Mouse (Mus musculus) liver, embryonic 14.5 days (tissue): ENCODE data around the gene Slc8b1. TPM values are rescaled to one million over a fixed set of nuclear protein-coding genes. Genes with fewer than 3 reads are reported as not detected.

ENCODE experiments used
- ATAC-seq: fragments of 200-750 bp; cut with Nextera tagmentation; 2 replicates; pipeline ENCODE4 v1.8.0; 2017; ENCODE audit warnings: moderate number of reproducible peaks, mild to moderate bottlenecking, moderate library complexity; ENCODE audit not compliant: insufficient read depth
- DNase-seq, 3 experiments: peaks; one replicate each; pipeline ENCODE4 v3.0.0-alpha.2; 2012 to 2013; ENCODE audit warnings: low read depth in 3 of 3, low spot score in 3 of 3
- H3K27ac ChIP-seq: fragments of 300-500 bp; sonication (generic); 2 replicates; pipeline ENCODE4 v1.5.1; 2014; ENCODE audit warnings: moderate library complexity, mild to moderate bottlenecking, control low read depth, inconsistent platforms
- H3K27me3 ChIP-seq: fragments of 300-500 bp; sonication (generic); 2 replicates; pipeline ENCODE4 v1.6.1; 2014; ENCODE audit warnings: mild to moderate bottlenecking, low read length, moderate library complexity; ENCODE audit not compliant: control insufficient read depth, insufficient read depth
- H3K36me3 ChIP-seq: fragments of 300-500 bp; sonication (generic); replicated peaks from 2 replicates; pipeline ENCODE4 v1.6.1; 2014; ENCODE audit warnings: low read depth; ENCODE audit not compliant: control insufficient read depth, insufficient read depth
- H3K4me1 ChIP-seq, 2 experiments: fragments of 200-500 bp in 1 of 2; fragments of 300-500 bp in 1 of 2; sonication (generic) in 1 of 2; replicated peaks; 2 replicates each; pipeline ENCODE4 v1.6.1; 2012 to 2014; ENCODE audit warnings: antibody characterized with exemption in 1 of 2, inconsistent platforms in 1 of 2, low read length in 1 of 2; ENCODE audit not compliant: control insufficient read depth in 2 of 2, insufficient read depth in 2 of 2
- H3K4me2 ChIP-seq: fragments of 300-500 bp; sonication (generic); 2 replicates; pipeline ENCODE4 v1.6.1; 2014; ENCODE audit warnings: low read depth, mild to moderate bottlenecking, control low read depth, moderate library complexity
- H3K4me3 ChIP-seq, 2 experiments: fragments of 200-500 bp in 1 of 2; fragments of 300-500 bp in 1 of 2; sonication (generic) in 1 of 2; 2 replicates each; pipeline ENCODE4 v1.5.1; 2012 to 2014; ENCODE audit warnings: low read depth in 2 of 2, low read length in 2 of 2, mild to moderate bottlenecking in 2 of 2, control low read depth in 1 of 2, inconsistent platforms in 1 of 2, moderate library complexity in 1 of 2; ENCODE audit not compliant: insufficient read depth in 1 of 2
- H3K9ac ChIP-seq: fragments of 300-500 bp; sonication (generic); replicated peaks from 2 replicates; pipeline ENCODE4 v1.6.1; 2014; ENCODE audit warnings: mild to moderate bottlenecking, control low read depth, moderate library complexity
- H3K9me3 ChIP-seq: fragments of 300-500 bp; sonication (generic); 2 replicates; pipeline ENCODE4 v1.6.1; 2016; ENCODE audit warnings: low read length, mixed read lengths; ENCODE audit not compliant: control insufficient read depth
- CTCF ChIP-seq: IDR thresholded peaks from 2 replicates; pipeline ENCODE4 v1.5.1; 2016; ENCODE audit warnings: antibody characterized with exemption, low read depth, control low read depth
- EP300 ChIP-seq: IDR thresholded peaks from 2 replicates; pipeline ENCODE4 v1.6.1; 2016; ENCODE audit warnings: antibody characterized with exemption, low read depth
- WGBS: fragments of 180-500 bp; shearing (Covaris S2); extraction: QIAGEN DNeasy Blood & Tissue Kit; methylation state at CpG from one replicate; pipeline ENCODE4 v1.1.7; 2014; ENCODE audit not compliant: insufficient replicate concordance; 5-methylcytosine and 5-hydroxymethylcytosine counted together
- polyA plus RNA-seq, 2 experiments: library from polyadenylated mRNA; depleted of rRNA in 1 of 2; stranded (reverse) in 1 of 2; unstranded in 1 of 2; fragments of >200 nt; fragmentation: Nextera tagmentation in 1 of 2; extraction: Ambion mirVana in 1 of 2; gene quantifications; 2 replicates each; pipeline versions ENCODE4 v1.2.1 to v1.2.3; 2012 to 2014

Slc8b1 gene
- polyA plus RNA-seq, 2 experiments, result 1.4 to 5.2 TPM

GRCm38 (mm10) chr5:120567761-120568211, 56.8 kb downstream of the Slc8b1 start:
- no peak overlapping the region for H3K9ac ChIP-seq
- no peak overlapping the region for H3K27ac ChIP-seq

GRCm38 (mm10) chr5:120568336-120568768, 57.4 kb downstream of the Slc8b1 start:
- H3K27ac ChIP-seq, result no peak overlapping the region

More at GRCm38 (mm10) chr5:120567761-120568211, 56.8 kb downstream of the Slc8b1 start:
- no peak for TF ChIP-seq EP300
- no peaks in the 10 kb centered on the region for H3K27me3 ChIP-seq
- DNase-seq (no peak), ATAC-seq (no peak)
- H3K9me3 ChIP-seq, result no peaks in the 10 kb centered on the region
- no peak overlapping the region for H3K4me2 ChIP-seq
- no peaks in the 10 kb centered on the region for H3K36me3 ChIP-seq
- H3K4me3 ChIP-seq, result no peak overlapping the region
- WGBS, result 80% methylated on average over 14 of the region's 14 CpGs
- peaks cover 1 to 23% of the 10 kb centered on the region in 2 experiments for H3K4me1 ChIP-seq

GRCm38 (mm10) chr5:120568964-120569363, 58.0 kb downstream of the Slc8b1 start:
- no peak for ATAC-seq

More at GRCm38 (mm10) chr5:120568336-120568768, 57.4 kb downstream of the Slc8b1 start:
- Histone ChIP-seq H3K4me1 (peaks cover 0 to 21% of the 10 kb centered on the region in 2 experiments; a peak in 2 of 4 replicates), H3K36me3 (no peaks in the 10 kb centered on the region; the same call in 1 of the 2 replicates), H3K9me3 (no peaks in the 10 kb centered on the region), H3K4me2 (no peak overlapping the region), H3K9ac (no peak overlapping the region), H3K27me3 (no peaks in the 10 kb centered on the region), H3K4me3 (no peak overlapping the region)
- ATAC-seq (no peak), DNase-seq (no peak)
- TF ChIP-seq EP300 (no peak), CTCF (no peak)
- WGBS, result 79% methylated on average over 9 of the region's 9 CpGs

GRCm38 (mm10) chr5:120569791-120570190, 58.8 kb downstream of the Slc8b1 start:
- H3K4me2 ChIP-seq, result no peak overlapping the region
- DNase-seq, result no peak
- ATAC-seq, result no peak
- no peak overlapping the region for H3K27ac ChIP-seq
- H3K4me3 ChIP-seq, result no peak overlapping the region
- TF ChIP-seq CTCF (no peak), EP300 (no peak)
- H3K9ac ChIP-seq, result no peak overlapping the region
- no peaks in the 10 kb centered on the region for H3K9me3 ChIP-seq
- peaks cover 0 to 15% of the 10 kb centered on the region in 2 experiments; a peak in 2 of 4 replicates for H3K4me1 ChIP-seq
- H3K27me3 ChIP-seq, result no peaks in the 10 kb centered on the region
- H3K36me3 ChIP-seq, result no peaks in the 10 kb centered on the region; the same call in 1 of the 2 replicates
- WGBS, result 93% methylated on average over 3 of the region's 3 CpGs

More at GRCm38 (mm10) chr5:120568964-120569363, 58.0 kb downstream of the Slc8b1 start:
- H3K27me3 ChIP-seq, result no peaks in the 10 kb centered on the region
- TF ChIP-seq CTCF (no peak), EP300 (no peak)
- H3K4me1 ChIP-seq, result peaks cover 0 to 19% of the 10 kb centered on the region in 2 experiments; a peak in 2 of 4 replicates
- H3K9ac ChIP-seq, result no peak overlapping the region
- no peak overlapping the region for H3K4me3 ChIP-seq
- no peak overlapping the region for H3K27ac ChIP-seq
- no peak overlapping the region for H3K4me2 ChIP-seq
- 48% methylated on average over 4 of the region's 4 CpGs for WGBS
- H3K9me3 ChIP-seq, result no peaks in the 10 kb centered on the region
- H3K36me3 ChIP-seq, result no peaks in the 10 kb centered on the region; the same call in 1 of the 2 replicates
- no peak for DNase-seq

GRCm38 (mm10) chr5:120570289-120570897, 59.4 kb downstream of the Slc8b1 start:
- H3K27ac ChIP-seq, result no peak overlapping the region
- H3K4me1 ChIP-seq, result peaks cover 0 to 14% of the 10 kb centered on the region in 2 experiments; a peak in 2 of 4 replicates
- H3K4me3 ChIP-seq, result no peak overlapping the region
- no peaks in the 10 kb centered on the region for H3K27me3 ChIP-seq
- no peak overlapping the region for H3K9ac ChIP-seq
- H3K9me3 ChIP-seq, result no peaks in the 10 kb centered on the region
- WGBS, result 61% methylated on average over 11 of the region's 11 CpGs
- ATAC-seq, result no peak
- no peak overlapping the region for H3K4me2 ChIP-seq
- no peak for DNase-seq
- TF ChIP-seq CTCF (no peak), EP300 (no peak)
- H3K36me3 ChIP-seq, result no peaks in the 10 kb centered on the region; the same call in 1 of the 2 replicates
